Mouse (Mus musculus): ENCODE measurements around the gene Cabp4.
"Not testable (repeated sequence)": the region's sequence is repeated elsewhere in the genome, so short reads cannot be mapped to it uniquely, and the experiment has no call there.

Cabp4 gene

DNA sequence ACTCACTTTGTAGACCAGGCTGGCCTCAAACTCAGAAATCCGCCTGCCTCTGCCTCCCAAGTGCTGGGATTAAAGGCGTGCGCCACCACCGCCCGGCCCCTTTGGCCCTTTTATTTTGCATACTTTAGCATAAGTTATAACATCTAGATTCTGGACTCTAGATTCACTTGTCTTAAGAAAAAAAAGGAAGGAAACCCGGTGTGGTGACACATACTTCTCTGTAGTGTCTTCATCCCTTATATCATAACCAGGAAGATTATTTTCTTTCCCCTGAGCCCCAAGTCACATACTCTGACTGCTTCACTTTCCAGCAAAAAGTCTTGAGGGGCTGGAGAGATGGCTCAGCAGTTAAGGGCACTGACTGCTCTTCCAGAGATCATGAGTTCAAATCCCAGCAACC is 21.9 kb downstream of the Cabp4 start:
- DNase-seq, result not testable (repeated sequence)

DNA sequence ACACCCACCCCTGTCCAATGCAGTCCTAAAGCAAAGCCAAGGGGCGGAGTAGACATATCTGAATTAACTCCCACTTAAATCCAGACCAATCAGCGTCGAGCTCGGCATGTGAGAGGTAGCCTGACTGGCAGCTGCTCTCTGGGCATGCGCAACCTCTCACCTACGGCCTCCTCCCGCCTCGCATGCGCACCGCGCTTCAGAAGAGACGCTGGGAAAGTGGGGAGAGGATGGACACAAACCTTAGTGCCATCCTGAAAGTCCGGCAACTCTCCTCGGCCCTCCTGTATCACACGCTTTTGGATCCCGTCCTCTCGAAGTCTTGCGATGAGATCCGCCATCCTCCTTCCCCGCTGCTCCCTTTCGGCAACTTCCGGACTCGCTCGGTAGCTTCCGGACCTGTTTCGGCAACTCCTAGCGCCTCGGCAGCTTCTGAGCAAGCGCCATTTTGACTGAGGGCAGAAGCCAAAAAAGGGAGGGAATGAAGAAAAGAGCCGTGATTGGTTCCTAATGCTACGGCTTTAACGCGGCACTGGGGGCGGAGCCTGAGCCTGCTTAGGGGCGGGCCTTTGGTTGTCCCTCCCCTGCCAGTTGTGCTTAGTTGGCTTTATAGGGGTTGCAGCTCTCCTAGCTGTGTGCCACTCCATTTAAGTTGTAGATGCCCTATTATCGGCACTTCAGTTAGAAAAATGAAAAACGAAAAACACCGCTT is 22.6 kb downstream of the Cabp4 start:
- DNase-seq, result peak; percentile 98

- no peak for DNase-seq
These were observed 23.3 kb downstream of the Cabp4 start for GRCm38 (mm10) chr19:4120496-4120895.

- DNase-seq, result no peak
These were observed 23.9 kb downstream of the Cabp4 start for GRCm38 (mm10) chr19:4119716-4120487.

GRCm38 (mm10) chr19:4118350-4118749 is 25.5 kb downstream of the Cabp4 start:
- DNase-seq, result no peak

GRCm38 (mm10) chr19:4117006-4117405 is 26.8 kb downstream of the Cabp4 start:
- DNase-seq, result no peak

DNA sequence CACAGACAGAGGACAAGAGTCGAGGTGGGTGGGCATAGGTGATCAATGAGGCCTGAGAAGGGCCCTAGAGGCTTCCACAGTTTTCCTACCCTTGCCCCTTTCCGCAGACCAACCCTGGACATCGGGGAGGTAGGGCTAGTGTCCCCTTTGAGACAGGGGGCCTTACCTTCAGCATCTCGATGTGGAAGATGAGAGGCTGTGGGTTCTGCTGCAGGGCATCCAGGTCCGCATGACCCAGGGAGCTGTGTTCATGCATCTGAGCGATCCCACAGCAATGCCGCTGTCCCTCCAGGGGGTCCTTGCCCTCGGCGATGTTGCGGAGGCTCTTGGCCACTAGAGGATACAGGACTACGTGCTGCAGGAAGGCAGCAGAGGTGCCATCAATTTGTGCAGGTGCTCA is 28.0 kb downstream of the Cabp4 start:
- DNase-seq, result no peak

DNA sequence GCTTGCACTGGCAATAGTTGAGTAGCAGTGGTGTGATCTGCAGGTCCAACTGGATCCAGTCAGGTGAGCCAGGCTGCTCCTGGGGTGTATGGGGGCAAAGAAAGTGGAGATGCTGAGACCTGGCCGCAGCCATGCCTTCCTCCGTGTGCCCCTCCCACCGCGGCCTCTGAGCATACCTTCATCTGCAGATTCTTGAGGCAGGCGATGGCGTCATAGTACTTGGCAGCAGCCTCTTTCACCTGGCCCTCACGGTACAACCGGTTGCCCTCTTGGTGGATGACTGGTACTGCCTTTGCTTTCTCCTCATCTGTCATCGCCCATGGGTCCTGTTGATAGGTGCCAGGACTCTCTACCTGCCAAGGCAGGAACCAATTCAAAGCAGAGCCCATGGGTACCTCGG is 28.7 kb downstream of the Cabp4 start:
- no peak for DNase-seq

DNA sequence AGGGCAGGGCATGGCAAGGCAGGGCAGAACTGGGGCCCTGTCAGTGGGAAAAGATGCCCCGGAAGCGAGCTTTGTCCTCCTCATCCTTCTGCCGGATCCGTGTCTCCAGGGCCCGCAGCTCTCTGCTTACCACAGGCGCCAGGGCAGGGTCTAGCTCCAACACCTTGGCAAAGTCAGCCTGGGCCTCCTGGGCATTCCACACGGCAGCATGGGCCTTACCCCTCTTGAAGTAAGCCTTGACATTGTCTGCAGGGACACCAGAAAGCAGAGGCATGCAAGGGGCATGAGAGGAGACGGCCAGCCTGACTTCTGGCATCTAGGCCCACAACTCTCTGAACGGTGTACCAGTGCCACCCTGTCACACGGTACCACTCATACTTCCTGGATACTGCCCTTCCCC is 29.3 kb downstream of the Cabp4 start:
- no peak for DNase-seq

DNA sequence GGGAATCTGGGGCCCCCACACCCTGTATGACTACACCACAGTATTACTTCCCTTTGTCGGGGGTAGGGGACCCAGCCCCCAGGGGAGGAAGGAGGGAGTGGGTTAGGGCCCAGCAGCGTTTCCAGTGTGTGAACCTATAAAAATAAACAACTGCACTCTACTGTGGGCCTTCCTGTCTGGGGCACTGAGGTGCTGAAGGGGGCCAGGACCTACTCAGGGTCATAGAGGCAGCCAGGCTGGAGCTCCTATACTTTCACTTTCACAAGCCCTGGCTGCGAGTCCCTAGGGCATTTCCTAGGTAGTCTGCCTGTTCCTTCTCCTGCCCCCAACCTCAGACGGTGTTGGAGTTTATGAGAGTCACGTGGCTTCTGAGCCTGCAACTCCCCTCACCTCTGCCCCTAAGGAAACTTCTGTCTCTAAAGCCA is 30.0 kb downstream of the Cabp4 start:
- no peak for DNase-seq

- peak; percentile 97 for DNase-seq
These were observed 30.5 kb downstream of the Cabp4 start for GRCm38 (mm10) chr19:4113186-4113805.

DNA sequence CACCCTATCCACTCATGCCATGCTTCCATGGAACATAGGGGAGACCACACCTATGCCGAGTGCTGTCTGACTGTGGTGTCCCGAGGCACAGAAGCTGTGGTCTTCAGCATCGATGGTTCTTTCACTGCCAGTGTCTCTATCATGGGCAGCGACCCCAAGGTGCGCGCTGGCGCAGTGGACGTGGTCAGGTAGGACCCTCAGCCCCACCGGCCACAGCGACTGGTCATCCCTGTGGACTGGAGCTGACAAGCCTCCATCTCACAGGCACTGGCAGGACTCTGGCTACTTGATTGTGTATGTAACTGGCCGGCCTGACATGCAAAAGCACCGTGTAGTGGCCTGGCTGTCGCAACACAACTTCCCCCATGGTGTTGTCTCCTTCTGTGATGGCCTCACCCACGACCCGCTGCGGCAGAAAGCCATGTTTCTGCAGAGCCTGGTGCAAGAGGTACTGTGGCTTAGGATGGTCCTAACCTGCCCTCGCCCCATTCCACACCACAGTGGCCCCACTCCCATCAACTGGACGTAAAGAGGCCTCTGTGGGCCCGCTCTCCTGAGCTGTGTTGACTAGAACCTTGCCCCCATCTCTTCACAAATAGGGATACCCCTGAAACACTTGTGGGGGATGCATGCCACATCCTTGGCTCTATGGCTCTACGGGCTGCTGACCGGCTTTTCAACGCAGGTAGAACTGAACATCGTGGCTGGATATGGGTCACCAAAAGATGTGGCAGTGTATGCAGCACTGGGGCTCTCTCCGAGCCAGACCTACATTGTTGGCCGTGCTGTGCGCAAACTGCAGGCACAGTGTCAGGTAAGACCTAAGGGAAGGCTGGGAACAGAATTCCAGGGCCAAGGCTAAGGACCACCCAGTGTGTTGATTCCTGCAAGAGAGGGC is 31.5 kb downstream of the Cabp4 start:
- no peak for DNase-seq

DNA sequence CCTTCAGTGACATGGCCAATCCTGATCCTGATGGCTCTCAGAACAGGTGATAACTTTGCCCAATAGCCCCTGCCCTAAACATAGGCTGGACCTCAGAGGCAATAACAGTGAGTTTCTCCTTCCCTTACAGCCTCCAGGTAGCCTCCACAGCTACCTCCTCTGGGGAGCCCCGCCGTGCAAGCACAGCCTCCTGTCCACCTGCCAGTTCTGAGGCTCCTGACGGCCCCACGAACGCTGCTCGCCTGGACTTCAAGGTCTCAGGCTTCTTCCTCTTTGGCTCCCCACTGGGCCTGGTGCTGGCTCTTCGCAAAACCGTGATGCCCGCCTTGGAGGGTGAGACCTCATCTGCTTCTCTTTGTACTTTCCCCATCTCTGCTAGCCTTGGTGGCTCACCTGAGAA is 35.3 kb downstream of the Cabp4 start:
- no peak for DNase-seq

DNA sequence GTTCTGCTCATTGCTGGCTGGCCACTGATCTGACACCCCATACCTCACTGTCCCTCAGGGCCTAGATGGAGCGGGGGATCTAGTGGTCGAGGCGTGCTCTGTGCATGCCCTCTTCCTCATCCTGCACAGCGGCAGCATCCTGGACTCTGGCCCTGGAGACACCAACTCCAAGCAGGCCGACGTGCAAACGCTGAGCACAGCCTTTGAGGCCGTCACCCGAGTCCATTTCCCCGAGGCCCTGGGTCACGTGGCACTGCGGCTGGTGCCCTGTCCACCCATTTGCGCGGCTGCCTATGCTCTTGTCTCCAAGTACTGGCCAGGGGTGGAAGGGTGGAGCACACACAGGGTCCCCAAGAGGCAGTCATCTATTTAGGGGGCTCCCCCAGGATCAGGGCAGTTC is 37.2 kb downstream of the Cabp4 start:
- no peak for DNase-seq

DNA sequence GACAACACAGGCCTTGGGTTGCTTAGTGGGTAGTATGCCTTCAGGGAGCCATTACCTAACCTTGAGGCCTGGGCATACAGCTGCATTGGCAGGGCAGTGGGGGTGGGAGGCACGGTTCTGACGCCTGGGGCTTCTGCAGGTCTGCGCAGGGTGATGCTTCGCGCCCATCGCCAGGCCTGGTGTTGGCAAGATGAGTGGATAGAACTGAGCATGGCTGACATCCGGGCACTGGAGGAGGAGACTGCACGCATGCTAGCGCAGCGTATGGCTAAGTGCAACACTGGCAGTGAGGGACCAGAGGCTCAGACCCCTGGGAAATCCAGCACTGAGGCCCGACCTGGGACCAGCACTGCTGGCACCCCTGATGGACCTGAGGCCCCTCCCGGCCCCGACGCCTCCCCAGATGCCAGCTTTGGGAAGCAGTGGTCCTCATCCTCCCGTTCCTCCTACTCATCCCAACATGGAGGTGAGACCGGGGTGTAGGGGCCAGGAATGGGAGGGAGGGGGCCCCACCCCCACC is 39.1 kb downstream of the Cabp4 start:
- no peak for DNase-seq

DNA sequence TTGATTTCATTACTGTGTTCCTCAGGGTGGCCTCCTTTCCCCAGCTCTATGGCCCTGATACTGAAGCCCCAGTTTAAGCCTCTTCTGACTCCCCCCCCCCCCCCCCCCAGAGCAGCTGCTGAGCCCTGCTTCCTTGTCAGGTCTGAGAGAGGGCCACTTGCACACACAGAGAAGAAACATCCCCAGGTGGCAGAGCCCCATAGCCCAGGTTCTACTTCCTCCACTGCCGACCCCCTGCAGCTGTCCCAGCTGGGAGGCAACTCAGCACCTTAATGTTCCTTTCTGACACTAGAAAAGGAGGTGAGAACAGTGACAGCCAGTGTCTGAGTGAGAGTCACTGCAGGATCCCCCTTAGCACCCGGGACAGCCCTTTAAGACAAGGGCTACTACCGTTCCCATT is 40.0 kb downstream of the Cabp4 start:
- DNase-seq, result no peak

DNA sequence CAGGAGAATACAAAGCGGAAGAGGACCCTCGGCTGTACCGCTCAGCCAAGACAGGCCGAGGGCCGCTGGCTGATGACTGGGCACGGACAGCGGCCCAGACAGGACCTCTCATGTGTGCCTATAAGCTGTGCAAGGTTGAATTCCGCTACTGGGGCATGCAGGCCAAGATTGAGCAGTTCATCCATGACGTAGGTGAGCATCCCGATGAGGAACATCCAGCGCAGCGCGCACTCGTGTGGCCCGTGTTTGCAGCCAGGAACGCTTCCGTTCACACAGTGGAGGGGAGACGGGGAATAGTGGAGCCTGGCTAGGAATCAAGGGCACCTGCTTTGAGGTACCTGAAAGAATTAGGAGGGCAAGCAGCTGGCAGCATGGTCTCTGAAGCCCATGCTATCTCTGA is 40.5 kb downstream of the Cabp4 start:
- no peak for DNase-seq

DNA sequence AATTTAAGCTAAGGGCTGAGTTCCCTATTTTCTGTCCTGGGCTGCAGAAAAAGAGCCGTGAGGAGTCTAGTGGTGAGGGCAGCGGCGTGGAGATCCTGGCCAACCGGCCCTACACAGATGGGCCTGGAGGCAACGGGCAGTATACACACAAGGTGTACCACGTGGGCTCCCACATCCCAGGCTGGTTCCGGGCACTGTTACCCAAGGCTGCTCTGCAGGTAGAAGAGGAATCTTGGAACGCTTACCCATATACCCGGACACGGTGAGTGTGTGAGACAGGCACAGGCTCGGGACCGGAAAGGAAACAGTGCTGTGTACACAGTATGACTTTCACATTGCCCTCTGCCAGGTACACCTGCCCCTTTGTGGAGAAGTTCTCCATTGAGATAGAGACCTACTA is 41.2 kb downstream of the Cabp4 start:
- DNase-seq, result peak; percentile 63

GRCm38 (mm10) chr19:4102049-4102448 is 41.8 kb downstream of the Cabp4 start:
- no peak for DNase-seq

DNA sequence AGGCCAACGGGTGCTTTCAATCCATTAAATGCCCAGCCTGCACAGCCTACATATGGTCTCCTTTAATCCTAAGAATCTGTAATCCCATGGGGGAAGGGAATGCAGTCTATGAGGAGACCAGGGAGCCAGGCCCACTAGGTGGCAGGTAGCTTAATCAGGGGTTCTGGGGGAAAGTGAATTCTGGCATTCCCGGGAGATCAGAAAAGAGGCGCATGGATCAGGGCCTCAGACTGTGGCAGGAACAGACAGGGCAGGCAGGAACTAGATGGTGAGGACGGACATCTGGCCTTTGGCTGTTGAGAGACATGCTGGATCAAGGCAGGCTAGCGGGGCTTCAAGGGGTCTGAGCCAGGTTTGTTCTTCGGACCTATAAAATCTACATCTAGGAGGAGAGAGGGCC is 42.4 kb downstream of the Cabp4 start:
- no peak for DNase-seq

DNA sequence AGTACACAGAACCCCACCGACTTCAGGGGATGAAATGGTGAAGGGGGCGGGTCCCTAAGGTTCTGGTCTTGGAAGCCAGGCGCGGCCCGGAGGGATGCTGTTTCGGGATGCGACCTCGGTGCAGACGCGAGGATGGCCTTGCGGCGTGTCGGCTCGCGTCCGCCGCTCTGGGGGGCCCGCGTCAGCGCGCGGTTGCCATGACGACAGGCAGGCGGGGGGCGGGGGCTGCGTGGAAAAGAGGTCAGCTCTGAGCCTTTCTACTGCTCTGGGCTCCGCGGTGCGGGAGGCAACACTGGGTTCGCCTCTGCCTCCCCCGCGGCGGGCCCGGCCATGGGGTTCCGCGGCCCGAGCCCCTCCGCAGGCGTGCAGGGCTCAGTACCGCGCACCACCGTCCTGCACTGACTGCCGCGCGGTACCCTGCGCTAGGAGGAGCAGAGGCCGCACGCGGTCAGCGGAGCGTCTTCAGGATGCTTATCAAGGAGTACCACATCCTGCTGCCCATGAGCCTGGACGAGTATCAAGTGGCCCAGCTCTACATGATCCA is 43.0 kb downstream of the Cabp4 start:
- DNase-seq, result peak; percentile 85
